Mouse (Mus musculus): ENCODE results near the gene Slc5a3.

Slc5a3 gene

DNA sequence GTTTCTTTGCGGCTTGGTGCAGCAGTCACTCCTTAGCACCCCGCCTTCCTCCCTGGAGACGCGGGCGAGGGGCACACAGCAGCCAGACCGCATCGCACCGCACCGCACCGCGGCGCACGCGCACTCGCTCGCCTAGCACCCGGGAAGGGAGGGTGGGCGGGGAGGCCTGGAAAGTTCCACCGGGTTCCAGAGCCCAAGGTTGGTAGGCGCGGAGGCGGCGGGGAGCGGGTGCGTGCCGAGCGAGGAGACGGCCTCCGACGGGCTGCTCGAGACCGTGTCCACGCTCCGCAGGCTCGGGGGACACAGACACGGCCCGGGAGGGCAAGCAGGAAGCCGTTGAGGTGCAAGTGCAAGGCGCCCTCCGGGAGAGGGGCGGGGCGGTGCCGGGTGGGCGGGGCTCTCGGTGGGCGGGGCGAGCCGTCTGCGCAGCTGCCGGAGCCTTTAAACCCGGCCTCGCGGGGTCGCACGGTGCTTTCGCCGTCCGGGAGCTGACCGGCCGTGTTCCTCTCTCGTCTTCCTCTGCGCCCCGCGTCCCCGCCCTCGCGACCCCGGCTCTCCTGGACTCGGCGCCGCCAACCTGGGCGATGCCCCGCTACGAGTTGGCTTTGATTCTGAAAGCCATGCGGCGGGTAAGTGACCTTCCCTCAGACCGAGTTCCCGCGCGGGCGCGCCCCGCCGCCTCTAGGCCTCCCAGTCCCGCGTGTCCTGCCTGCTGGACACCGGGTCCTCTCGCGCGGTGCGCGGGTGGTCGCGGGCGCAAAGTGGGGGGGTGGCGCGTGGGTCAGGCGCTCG, at the start of gene Slc5a3, which contains the start of the genes Mrps6 and Gm49711:
Gene Slc5a3, plus strand, starts transcription at position 471 of the 792 bp plus-strand sequence.
Gene Mrps6, plus strand, starts transcription at position 419 of the 792 bp plus-strand sequence.
Gene Gm49711, plus strand, starts transcription at position 465 of the 792 bp plus-strand sequence.
- peak; percentile 89 for DNase-seq (ENCODE audit: low spot score)

DNA sequence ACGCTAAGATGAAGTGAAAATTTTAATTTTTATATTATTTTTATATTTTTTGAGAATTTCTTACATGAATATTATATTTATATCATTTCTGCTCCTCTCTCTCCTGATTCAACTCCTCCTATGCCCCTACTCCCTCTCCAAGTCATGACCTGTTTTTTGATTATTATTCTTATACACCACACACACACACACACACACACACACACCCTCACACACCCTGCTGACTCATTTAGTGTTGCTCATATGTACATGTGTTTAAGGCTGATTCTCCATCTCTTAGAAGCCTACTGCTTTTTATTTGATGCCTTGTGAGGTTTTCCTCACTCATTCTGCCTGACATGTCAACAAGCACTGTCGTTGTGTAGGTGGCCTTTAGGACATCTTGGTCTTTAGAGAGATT, 48.5 kb upstream of the Slc5a3 start:
- DNase-seq (ENCODE audit: low spot score), result no peak

DNA sequence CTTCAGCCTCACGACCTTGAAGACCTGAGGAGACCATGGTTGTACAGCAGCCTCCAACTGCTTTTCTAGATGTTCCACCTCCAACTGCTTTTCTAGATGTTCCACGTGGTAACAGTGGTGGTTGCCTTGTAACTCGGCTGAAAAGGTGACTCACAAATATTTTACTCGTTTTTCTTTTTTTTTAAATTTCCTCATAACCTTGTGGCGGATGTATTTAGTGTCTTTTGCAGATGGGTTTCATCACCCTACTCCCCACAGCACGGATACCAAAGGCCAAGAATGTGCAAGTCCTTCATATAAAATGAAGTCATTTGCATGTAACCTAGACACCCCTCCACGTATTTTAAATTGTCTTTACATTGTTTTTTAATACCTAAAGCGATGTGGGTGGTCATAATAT, 41.3 kb upstream of the Slc5a3 start:
- DNase-seq (ENCODE audit: low spot score), result no peak

DNA sequence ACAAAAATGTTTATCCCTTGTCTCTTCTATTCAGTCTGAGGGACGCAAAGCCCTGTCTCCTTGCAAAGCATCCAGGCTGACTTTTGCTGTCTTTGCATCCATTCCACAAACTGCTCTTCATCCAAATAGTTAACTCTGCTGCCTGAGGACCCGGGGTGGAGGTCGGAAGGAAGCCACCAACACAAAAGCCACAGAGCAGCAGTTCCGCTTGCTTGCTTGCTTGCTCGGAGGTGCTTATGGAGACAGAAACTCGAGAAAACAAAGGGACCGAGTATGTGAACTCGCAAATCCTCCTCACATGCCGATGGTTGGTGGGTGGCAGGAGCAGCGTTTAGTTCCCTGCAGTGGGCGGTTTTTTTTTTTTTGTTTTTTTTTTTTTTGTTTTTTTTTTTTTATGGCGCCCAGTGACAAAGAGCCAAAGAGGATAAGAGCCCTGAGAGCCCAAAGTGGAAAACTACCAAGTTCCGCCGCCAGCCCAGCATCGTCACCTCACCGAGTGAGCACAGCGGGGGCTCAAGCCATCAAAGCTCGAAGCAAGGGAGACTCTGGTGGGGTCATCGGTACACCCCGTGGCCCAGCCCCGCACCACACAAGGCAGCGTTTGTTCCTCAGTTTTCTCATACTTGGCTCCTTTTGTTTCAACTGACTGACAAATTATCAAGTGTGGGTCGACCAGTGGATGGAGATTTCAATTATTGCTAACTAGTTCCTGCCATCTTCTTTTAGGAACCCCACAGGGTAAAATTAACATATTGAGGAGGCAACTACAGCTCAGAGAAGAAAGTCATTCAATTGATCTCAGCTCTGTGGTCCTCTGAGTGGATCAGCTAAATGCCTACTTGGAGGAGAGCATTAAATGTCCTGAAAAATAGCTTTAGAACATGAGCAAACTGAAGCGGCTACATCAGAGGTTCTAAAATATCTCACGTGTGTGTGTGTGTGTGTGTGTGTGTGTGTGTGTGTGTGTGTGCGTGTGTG, 38.7 kb upstream of the Slc5a3 start:
- peak; percentile 28 for DNase-seq (ENCODE audit: low spot score)

DNA sequence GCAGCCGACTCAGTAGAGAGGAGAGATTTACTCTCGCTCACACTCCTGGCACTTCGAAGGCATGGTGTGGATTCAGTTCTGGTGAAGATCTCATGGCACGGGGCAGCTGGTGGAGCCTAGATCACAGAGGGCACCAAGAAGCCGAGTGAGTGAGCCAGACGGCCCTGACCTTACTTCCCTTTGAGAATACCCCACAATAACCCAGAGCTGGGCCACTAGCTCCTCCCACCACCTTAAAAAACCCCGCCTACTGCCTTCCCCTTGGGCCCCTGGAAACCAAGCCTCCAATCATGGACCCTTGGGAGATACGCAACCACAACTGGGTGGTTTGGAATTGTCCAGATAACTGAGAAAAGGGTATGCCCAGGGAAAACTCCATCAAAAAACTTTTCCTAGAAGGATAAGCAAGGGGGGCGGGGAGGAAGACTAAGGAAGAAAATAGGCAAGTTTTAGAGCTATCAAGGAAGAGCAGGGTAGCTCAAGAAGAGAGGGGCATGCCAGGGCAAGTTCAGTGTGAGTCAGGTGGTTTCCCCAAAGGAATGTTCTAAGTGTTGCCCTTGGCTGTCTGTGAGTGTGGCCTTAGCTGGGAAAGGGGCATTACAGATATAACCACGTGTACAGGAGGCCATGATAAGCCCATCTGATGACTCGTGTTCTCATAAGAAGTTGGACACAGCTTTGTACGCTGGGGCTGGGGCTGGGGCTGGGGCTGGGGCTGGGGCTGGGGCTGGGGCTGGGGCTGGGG, 36.3 kb upstream of the Slc5a3 start:
- no peak for DNase-seq (ENCODE audit: low spot score)

DNA sequence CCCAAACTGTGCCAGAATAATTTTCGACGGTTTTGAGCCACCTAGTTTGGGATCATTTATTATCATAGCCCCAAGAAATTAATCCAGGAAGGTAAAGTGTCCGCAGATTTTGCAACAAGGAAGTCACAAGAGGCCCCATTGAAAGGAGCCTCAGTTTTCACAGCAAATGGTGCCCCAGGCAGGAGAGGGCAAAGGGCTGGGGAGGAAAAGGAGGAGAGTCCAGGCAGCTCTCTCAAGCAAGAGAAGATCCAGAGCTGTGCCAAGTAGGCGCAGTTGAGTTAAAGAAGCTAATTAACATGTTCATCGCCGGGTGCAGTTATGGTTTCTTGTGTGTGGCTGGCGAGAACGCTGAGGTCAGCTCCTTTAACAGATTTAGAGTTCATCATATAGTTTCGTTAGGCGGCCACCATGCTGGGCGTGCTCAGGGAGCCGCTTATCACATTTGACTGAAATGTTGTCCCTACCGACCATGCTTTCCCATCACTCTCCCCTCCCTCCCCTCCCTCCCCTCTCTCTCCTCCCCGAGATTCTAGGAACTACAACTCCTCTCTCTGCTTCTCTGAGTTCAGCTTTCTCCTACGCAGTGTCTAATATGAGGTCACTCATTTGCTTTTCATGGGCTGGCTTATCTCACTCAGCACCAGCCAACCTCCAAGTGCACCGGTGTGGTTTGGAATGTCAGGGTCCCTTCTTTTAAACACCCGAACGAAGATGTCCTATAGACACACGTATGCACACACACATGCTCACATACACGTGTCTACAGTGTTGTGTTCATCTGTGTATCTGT, 35.4 kb upstream of the Slc5a3 start:
- no peak for DNase-seq (ENCODE audit: low spot score)

DNA sequence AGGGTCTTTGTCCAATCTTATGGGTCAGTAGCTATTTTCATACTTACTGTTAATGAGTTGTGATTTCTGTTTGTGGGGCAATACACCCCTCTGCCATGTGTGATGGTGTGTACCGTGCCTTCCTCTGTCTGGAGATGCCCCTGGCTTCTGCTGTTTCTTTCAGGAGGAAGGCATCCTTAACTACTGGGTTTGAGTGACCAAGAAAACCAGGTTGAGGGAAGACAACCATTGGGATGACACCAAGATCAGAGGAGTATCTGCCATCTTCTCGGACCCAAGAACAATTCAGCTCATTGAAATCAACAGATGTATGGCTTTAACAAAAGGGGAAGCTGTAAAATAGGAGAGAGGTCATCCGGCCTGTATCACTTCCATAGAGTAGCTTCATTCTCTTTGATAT, 24.8 kb upstream of the Slc5a3 start:
- no peak for DNase-seq (ENCODE audit: low spot score)

DNA sequence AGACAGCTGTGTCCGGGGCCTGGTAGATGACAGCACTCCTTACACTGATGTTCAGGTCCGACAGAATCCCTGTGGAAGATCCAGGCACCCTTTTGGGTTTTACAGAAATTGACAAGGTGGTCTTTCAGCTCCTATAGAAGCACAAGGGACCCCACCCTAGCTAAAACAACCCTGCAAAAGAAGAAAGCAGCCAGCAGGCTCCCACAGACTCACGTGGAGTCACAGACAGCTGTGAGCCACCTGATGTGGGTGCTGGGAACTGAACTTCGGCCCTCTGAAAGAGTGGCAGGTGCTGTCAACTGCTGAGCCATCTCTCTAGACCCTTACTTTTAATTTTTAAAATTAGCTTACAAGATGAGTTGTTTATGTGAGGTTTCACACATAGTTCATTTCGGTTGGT, 23.4 kb upstream of the Slc5a3 start:
- DNase-seq (ENCODE audit: low spot score), result no peak

DNA sequence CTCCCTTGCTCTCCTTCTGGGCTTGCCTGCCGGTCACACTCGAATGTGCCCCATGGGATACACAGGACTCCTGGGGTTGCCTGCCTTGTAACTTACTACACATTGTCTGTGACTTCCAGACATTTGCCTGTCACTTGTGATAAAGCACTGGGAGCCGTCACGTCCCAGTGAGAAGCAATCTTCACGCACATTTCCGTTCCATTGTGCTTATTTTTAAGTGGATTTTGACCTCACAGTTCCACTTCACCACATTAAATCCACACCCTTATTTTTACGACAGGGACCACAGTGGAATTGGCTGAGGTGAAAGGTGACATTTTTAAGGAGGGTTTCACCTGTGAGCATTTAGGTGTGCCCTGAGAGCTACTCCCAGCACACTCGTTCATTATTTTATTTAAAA, 21.4 kb upstream of the Slc5a3 start:
- DNase-seq (ENCODE audit: low spot score), result no peak

DNA sequence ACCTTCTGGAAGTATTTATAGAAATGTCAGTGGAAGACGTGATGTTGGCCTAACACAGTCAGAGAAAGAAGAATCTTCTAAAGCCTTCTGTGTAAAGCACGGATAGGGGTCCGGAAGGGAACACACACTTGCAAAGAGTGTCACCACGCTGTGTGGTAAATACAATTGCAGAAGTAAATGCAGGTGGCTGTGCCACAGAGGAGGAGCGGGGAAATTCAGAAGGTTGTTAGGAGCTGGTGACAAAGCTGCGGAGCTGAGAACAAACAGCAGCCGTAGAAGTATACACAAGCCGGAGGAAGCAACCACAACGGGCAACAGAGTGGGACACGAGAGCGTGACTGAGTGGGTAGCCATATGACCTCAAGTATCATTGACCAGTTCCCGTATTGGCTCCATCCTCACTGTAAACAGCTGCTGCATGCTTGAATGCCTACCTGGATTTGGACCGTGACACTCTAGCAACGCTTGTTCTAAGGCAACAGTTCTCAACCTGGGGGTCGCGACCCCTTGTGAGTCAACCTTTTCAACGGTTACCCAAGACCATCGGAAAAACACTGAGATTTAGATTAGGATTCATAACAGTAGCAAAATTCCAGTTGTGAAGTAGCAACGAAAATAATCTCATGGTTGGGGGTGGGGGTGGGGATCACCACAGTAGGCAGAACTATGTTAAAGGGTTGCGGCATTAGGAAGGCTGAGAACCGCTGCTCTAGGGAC, 20.1 kb upstream of the Slc5a3 start:
- DNase-seq (ENCODE audit: low spot score), result no peak

DNA sequence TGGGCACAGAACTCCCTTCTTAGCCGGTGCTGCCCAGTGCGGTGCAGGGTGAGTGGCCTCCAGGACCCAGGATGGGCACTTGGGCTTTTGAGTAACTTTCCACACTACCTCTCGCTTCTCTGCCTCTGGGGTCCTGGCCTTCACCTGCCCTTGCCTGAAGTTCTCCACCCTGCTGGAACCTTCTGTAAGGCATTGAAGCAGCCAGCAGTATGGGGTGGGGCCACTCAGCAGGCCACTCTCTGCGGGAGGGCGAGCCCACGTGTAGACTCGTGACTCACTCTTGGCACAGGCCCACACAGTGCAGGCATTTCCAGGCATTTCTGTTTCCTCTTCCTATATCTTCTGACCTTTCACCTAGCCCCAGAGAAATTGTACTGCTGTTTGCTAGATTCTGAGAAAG, 18.7 kb upstream of the Slc5a3 start:
- DNase-seq (ENCODE audit: low spot score), result no peak

DNA sequence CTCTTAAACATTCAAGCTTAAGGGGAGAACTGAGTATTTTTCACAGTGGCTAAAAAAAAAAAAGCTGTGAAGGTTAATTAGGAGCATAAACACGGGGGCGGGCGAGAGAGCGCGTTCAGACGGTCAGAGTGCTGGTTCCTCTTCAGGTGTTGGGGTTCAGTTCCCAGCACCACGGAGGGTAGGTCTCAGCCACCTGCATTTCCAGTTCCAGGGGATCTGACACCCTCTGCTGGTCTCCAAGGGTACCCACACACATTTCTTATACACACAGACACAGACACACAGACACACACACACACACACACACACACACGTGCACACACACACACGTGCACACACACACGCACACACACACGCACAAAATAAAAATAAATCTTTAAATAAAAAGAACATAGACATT, 18.2 kb upstream of the Slc5a3 start:
- DNase-seq (ENCODE audit: low spot score), result no peak

DNA sequence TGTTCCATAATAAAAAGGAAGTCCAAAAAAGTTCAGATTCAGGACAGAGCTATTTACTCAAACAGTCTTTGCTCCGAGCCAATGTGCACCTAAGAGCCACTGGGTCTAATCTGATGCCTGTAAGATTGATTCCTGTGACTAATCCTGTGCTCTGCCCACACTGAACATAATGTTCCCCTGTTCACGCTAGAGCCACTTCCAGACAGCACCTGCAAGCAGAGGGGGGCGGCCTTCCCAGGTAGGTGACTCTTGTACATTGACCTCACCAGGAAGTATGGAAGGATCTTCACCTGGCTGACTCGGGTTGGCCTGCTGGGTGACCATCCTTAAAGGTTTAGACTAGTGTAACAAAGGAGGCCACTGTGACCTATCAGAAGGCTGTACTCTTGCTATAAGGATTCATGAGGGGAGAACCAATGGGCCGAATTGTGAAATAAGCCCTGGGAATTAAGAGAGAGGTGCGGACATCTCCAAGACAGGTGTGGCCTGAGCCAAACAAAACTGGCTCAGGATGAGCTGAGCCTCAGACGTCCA, 6.3 kb upstream of the Slc5a3 start:
- no peak for DNase-seq (ENCODE audit: low spot score)

DNA sequence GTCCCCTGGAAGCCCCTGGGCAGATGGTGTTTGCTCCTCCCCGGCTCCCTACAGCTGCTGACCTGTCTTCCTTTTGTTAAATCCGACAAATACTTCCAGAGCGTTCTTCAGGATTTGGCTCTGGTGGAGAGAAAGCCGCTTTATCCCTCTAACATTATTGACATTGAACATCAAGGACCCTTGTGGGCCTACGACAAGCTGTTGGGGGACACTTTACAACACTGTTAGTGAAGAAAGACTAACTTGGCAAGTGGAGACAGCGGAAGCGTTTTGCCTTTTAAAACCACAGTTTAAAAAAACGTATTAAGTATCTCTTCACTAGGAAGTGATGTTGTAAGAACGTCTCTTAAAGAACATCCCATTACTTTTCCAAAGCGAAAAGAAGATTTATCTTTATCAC, 5.6 kb upstream of the Slc5a3 start:
- DNase-seq (ENCODE audit: low spot score), result no peak

DNA sequence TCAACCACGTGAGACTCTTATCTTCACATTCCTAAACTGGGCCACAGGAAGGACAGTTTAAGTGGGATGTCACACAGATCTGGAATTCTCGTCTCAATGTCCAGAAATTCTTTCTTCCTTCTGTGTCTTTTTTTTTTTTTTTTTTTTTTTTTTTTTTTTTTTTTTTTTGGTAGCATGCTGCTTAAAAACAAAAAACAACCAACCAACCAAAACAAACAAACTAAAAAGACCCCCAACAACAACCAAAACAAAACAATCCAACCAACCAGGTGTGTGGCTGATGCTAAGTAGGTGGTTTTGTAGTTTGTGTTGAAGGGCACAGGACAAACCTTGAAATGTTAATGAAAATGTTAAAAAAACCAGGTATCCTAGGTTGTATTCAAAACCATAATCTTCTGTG, 1.4 kb upstream of the Slc5a3 start:
- no peak for DNase-seq (ENCODE audit: low spot score)

DNA sequence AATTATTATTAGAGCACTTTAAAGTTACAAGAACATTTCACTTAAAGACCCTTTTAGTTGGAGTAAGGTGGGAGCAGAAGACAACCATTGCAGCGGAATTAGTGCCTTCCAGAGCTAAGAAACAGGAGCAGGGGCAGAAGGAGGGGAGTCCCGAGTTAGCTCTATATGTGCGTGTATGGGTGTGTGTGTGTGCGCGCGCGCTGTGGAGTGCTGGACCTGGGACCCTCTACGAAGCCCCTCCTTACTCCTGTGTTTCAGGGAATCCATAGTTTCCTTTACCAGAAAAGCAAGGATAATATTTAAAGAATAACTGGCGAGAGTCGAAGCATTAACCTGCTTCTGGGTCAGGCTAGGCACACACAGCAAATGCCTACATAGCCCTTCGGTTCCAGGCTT, 668 bp upstream of the Slc5a3 start:
- DNase-seq (ENCODE audit: low spot score), result no peak

DNA sequence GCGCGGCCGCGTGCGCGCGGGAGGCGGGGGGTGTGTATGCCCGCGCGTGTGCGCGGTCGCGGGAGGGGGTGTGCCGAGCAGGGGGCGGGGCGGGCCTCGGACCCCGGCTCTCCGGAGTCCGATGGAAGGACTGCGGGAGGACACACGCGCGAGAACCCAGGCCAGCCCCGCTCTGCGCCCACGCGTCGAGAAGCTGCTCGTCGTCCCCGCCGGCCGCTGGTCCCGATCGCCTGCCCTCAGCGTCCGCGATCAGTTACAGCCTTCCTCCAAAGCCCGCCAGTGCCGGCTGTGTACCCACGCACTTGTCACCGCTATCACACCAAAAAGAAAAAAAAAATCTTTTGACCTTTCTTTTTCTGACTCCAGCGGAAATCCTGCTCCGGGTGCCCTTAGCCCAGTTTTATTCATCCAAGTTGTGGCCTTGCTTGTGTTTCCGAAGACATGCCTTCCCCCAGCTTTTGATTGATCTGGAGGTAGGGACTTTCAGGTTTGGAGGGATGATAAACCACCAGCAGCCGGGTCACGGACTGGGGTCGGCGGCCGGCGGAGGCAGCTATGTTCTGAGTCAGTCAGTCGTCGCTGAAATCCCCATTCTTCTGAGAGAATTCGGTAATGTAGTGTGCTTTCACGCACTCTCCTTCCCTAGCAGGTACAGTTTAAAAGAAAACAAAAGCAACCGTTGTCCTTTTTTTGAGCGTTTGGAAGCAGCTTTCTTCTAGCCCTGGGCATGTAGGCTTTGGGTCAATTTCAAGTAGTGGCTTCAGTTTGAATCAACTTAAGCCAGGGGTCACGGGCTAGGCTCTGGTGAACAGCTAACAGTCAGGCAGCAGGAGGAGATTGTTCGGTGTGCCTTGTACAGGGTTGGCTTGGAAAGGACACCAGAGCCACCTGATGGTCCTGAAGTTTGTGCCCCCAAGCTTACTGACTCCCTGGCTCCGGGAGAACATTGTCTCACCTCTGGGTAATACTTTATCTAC, 810 bp downstream of the Slc5a3 start:
- no peak for DNase-seq (ENCODE audit: low spot score)

DNA sequence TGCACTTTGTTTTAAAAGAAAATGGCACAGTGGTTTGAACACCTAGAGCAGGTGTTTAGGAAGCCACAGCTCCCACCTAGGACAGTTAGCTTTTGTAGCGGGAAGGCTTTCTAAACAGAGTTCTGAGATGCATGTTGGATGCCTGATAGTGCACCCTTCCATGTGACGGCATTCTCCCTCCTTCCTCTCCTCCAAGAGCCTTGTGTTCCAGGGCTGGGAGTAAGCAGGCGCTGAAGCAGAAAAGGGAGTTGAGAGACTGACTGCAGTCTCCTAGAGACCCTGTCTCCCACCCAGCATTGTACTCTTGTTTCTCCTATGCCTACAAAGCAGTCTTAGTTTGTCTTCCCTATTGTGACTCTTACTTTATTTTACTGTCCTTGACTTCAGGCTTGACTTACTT, 2.1 kb downstream of the Slc5a3 start:
- DNase-seq (ENCODE audit: low spot score), result no peak

DNA sequence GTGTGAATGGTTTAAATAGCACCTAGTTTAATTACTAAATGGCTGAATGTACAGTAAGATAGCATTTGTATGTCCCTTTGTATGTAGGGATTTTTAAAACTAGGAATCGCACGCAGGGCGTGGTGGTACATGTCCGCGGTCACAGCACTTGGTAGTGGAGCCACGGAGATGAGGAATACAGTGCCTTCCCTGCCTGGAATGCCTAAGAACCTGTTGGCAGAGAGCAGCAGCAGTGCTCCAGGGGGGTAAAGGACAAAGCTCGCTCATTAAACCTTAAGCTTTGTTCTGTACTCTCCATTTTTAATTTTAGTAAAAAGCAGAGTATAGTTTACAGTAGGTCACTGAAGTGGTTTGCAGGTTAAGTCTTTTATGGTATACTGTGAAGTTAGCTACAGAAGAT, 3.5 kb downstream of the Slc5a3 start:
- DNase-seq (ENCODE audit: low spot score), result no peak
